Mouse (Mus musculus) heart, embryonic 14.5 days (tissue): ENCODE results near the gene Elf2. TPM values are rescaled to one million over a fixed set of nuclear protein-coding genes. Genes with fewer than 3 reads are reported as not detected.
A peak's percentile ranks its signal among the peaks of the same experiment; 100 is the strongest.
"Not testable (repeated sequence)": the region's sequence is repeated elsewhere in the genome, so short reads cannot be mapped to it uniquely, and the experiment has no call there.

Experiments
- ATAC-seq: fragments of 200-750 bp; cut with Nextera tagmentation; 2 replicates; pipeline ENCODE4 v1.8.0; 2017; ENCODE audit warnings: low read depth, moderate TSS enrichment; ENCODE audit not compliant: insufficient number of reproducible peaks, insufficient read depth, low FRiP score
- H3K27ac ChIP-seq, 2 experiments: fragments of 200-500 bp in 1 of 2; fragments of 300-500 bp in 1 of 2; sonication (generic) in 1 of 2; replicated peaks in 1 of 2; 2 replicates each; pipeline ENCODE4 v1.5.1; 2012 to 2014; ENCODE audit warnings: low read depth in 2 of 2, low read length in 2 of 2, control low read depth in 1 of 2, mild to moderate bottlenecking in 1 of 2, mixed read lengths in 1 of 2; ENCODE audit not compliant: control insufficient read depth in 1 of 2, insufficient read depth in 1 of 2
- H3K27me3 ChIP-seq: fragments of 300-500 bp; sonication (generic); 2 replicates; pipeline ENCODE4 v1.6.1; 2014; ENCODE audit warnings: mild to moderate bottlenecking, low read length, control low read depth; ENCODE audit not compliant: control insufficient read depth, insufficient read depth
- H3K36me3 ChIP-seq: fragments of 300-500 bp; sonication (generic); 2 replicates; pipeline ENCODE4 v1.6.1; 2014; ENCODE audit warnings: mild to moderate bottlenecking, control low read depth, low read length, mixed read lengths; ENCODE audit not compliant: control insufficient read depth, insufficient read depth
- H3K4me1 ChIP-seq, 2 experiments: fragments of 200-500 bp in 1 of 2; fragments of 300-500 bp in 1 of 2; sonication (generic) in 1 of 2; 2 replicates each; pipeline ENCODE4 v1.6.1; 2012 to 2014; ENCODE audit warnings: low read length in 2 of 2, control low read depth in 1 of 2, mixed read lengths in 1 of 2; ENCODE audit not compliant: control insufficient read depth in 2 of 2, insufficient read depth in 2 of 2
- H3K4me2 ChIP-seq: fragments of 300-500 bp; sonication (generic); 2 replicates; pipeline ENCODE4 v1.6.1; 2014; ENCODE audit warnings: mild to moderate bottlenecking, low read length
- H3K4me3 ChIP-seq, 2 experiments: fragments of 200-500 bp in 1 of 2; fragments of 300-500 bp in 1 of 2; sonication (generic) in 1 of 2; 2 replicates each; pipeline ENCODE4 v1.5.1; 2012 to 2014; ENCODE audit warnings: low read length in 2 of 2, mild to moderate bottlenecking in 2 of 2, control low read depth in 1 of 2, low read depth in 1 of 2, moderate library complexity in 1 of 2; ENCODE audit not compliant: control insufficient read depth in 1 of 2, insufficient read depth in 1 of 2
- H3K9ac ChIP-seq: fragments of 300-500 bp; sonication (generic); 2 replicates; pipeline ENCODE4 v1.6.1; 2014; ENCODE audit warnings: mild to moderate bottlenecking, low read length
- H3K9me3 ChIP-seq: fragments of 300-500 bp; sonication (generic); 2 replicates; pipeline ENCODE4 v1.6.1; 2016; ENCODE audit warnings: low read length, control low read depth; ENCODE audit not compliant: control insufficient read depth
- WGBS: fragments of 180-500 bp; shearing (Covaris S2); extraction: QIAGEN DNeasy Blood & Tissue Kit; methylation state at CpG from one replicate; pipeline ENCODE4 v1.1.7; 2014; 5-methylcytosine and 5-hydroxymethylcytosine counted together
- polyA plus RNA-seq: library from polyadenylated mRNA; unstranded; fragments of >200 nt; fragmentation: Nextera tagmentation; extraction: Ambion mirVana; gene quantifications from 2 replicates; pipeline ENCODE4 v1.2.1, GENCODE M21; 2014

Elf2 gene
- polyA plus RNA-seq, 1 experiment from 2014 or later: 60.7 TPM

DNA sequence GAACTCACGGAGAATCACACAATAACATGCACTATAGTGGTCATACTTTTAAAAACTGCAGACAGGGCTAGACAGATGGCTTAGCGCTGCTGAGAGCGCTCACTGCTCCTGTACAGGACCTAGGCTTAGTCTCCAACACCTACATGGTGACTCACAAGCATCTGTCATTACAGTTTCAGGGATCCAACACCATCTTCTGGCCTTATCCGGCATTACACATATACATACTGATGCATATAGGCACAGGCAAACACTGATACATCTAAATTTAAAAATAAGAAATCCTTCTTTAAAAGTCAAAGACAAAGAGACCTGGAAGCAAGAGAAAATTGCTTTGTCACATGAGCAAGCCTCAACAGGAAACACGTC, 13.1 kb downstream of the Elf2 start:
- H3K4me3 ChIP-seq: no peak overlapping the region
- 0 out of 4 replicates have a peak overlapping the region, but pooled peaks of 1 of the 2 experiments have one; percentile 4 for H3K27ac ChIP-seq
- no peak for ATAC-seq
- no peak overlapping the region for H3K4me2 ChIP-seq
- peaks cover 6% of the 10 kb centered on the region; the same call in 1 of the 2 replicates for H3K9me3 ChIP-seq
- 94% methylated on average over 5 of the region's 5 CpGs for WGBS
- H3K36me3 ChIP-seq: peaks cover 25% of the 10 kb centered on the region
- peaks cover 0 to 6% of the 10 kb centered on the region in 2 experiments; a peak in 3 of 4 replicates for H3K4me1 ChIP-seq
- H3K27me3 ChIP-seq: no peaks in the 10 kb centered on the region
- H3K9ac ChIP-seq: no peak overlapping the region

DNA sequence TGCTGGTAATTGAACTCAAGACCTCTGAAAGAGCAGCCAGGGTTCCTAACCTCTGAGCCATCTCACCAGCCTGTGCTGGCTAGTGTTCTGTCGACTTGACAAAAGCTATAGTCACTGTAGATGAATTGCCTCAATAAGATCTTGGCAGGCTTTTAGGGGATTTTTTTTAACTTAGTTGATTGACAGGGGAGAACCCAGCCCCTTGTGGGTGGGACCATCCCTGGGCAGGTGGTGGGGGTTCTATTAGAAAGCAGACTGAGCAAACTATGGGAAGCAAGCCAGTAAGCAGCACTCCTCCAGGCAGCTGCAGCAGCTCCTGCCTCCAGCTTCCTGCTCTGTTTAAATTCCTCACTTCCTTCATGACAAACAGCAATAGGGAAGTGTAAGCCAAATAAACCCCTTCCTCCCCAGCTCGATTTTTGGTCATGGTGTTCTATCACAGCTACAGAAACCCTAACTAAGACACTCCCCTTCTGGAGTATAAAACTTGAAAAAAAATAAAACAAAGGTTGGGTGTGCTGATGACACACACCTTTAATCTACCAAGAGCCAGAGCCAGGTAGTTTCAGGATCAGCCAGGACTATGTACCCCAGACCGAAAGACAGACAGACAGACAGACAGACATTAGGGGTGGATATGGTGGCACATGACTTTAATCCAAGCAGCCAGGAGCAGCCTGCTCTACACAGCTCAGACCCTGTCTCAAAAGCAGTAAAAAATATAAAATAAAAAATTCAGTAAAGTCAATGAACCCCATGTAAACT, 13.6 kb downstream of the Elf2 start:
- ATAC-seq: peak; percentile 77; the same call in 1 of the 2 replicates
- Histone ChIP-seq H3K4me3 (no peak overlapping the region), H3K4me1 (peaks cover 0 to 6% of the 10 kb centered on the region in 2 experiments; a peak in 3 of 4 replicates), H3K27ac (peak overlapping the region; percentile 4 to 52; a peak in 1 of 4 replicates), H3K4me2 (no peak overlapping the region), H3K27me3 (no peaks in the 10 kb centered on the region), H3K36me3 (peaks cover 31% of the 10 kb centered on the region), H3K9ac (no peak overlapping the region), H3K9me3 (peaks cover 6% of the 10 kb centered on the region; the same call in 1 of the 2 replicates)
- 67% methylated on average over 3 of the region's 3 CpGs for WGBS

DNA sequence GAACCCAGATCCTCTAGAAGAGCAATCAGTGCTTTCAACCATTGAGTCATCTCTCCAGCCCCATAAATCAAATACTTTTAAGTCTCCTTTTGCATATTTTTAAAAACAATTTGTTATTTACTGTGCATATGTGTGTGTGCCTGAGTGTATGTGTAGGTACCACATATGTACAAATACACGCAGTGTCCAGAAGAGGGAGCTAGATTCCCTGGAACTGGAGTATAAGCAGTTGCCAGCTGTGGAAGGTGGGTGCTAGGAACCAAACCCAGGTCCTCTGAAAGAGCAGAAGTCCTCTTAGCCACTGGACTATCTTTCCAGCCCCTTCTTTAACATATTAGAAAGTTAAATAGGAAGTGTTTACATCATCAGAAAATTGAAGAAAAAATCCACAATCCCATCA, 15.0 kb downstream of the Elf2 start:
- H3K4me2 ChIP-seq: no peak overlapping the region
- peaks cover 36% of the 10 kb centered on the region for H3K36me3 ChIP-seq
- no peak overlapping the region for H3K9ac ChIP-seq
- peaks cover 0 to 6% of the 10 kb centered on the region in 2 experiments; a peak in 3 of 4 replicates for H3K4me1 ChIP-seq
- H3K4me3 ChIP-seq: no peak overlapping the region
- no peaks in the 10 kb centered on the region for H3K27me3 ChIP-seq
- H3K9me3 ChIP-seq: peaks cover 6% of the 10 kb centered on the region; the same call in 1 of the 2 replicates
- WGBS: 76% methylated on average over 1 of the region's 1 CpGs
- H3K27ac ChIP-seq: no peak overlapping the region
- ATAC-seq: no peak

DNA sequence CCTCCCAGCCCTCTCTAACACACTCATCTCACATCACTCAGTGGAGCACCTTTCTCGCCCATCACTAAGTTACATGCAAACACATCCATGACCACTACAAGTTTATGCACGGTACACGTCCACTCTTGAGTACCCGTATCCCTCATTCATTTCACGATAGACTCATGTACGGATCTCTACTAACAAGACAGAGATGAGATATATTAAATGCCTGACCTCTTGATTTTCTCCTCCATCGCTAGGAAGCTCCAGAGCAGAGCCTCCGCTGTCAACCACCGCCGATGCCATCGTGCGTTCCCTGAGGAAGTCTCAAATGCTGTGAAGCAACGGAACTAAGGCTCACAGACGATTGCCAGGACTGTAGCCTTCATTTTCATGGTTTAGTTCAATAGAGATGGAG, 17.5 kb downstream of the Elf2 start:
- Histone ChIP-seq H3K9ac (no peak overlapping the region), H3K9me3 (peaks cover 6% of the 10 kb centered on the region; the same call in 1 of the 2 replicates), H3K4me2 (no peak overlapping the region), H3K27ac (no peak overlapping the region), H3K27me3 (no peaks in the 10 kb centered on the region), H3K4me1 (no peaks in the 10 kb centered on the region; a peak in 1 of 4 replicates), H3K36me3 (peaks cover 49% of the 10 kb centered on the region), H3K4me3 (no peak overlapping the region)
- 96% methylated on average over 14 of the region's 14 CpGs for WGBS
- no peak for ATAC-seq

DNA sequence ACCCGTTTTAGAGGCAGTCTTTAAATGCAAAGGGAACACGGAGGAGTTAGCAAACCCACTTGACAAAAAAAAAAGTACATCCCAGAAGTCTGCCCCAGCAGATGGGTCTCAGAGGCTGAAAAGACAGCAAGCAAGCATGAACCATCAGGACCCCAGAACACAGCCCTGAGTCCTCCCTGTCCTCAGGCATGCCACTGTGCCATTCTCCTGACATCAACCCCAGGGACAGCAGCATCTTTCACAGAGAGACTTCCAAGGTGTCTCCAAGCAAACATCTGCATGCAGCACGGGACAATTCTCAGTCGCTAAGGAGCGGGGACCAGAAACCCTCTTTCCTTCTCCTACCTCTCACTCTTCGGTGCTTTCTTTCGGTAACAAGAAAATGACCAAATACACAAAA, 18.1 kb downstream of the Elf2 start:
- no peak overlapping the region for H3K27ac ChIP-seq

DNA sequence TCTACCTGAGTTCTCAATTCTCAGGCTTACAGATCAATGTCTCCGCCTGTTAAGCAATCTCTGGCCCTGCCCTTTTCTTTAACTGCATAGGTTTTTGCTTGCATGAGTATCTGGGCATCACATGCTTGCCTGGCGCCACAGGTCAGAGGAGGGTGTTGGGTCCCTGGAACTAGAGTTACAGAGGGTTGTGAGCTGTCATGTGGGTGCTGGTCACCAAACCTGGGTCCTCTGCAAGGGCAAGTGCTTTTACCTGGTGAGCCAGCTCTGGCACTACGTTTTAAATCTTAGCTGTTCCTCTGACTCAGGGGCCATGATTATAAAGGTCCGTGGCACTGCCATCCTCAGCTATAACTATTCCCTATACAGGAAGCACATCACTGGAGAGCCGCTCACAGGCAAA, 19.3 kb downstream of the Elf2 start:
- ATAC-seq: no peak
- Histone ChIP-seq H3K4me2 (no peak overlapping the region), H3K27ac (no peak overlapping the region), H3K27me3 (no peaks in the 10 kb centered on the region), H3K4me3 (no peak overlapping the region), H3K4me1 (peaks cover 3 to 9% of the 10 kb centered on the region in 2 experiments; a peak in 1 of 4 replicates), H3K9ac (no peak overlapping the region), H3K36me3 (peaks cover 49% of the 10 kb centered on the region), H3K9me3 (peaks cover 6% of the 10 kb centered on the region; the same call in 1 of the 2 replicates)
- 93% methylated on average over 5 of the region's 5 CpGs for WGBS

More for the DNA sequence above, 18.1 kb downstream of the Elf2 start:
- H3K36me3 ChIP-seq: peaks cover 49% of the 10 kb centered on the region
- ATAC-seq: no peak
- 86% methylated on average over 7 of the region's 7 CpGs for WGBS
- no peak overlapping the region for H3K4me3 ChIP-seq
- no peak overlapping the region for H3K4me2 ChIP-seq
- peaks cover 0 to under 1% of the 10 kb centered on the region in 2 experiments; a peak in 1 of 4 replicates for H3K4me1 ChIP-seq
- H3K27me3 ChIP-seq: no peaks in the 10 kb centered on the region
- H3K9ac ChIP-seq: no peak overlapping the region
- peaks cover 6% of the 10 kb centered on the region; the same call in 1 of the 2 replicates for H3K9me3 ChIP-seq

DNA sequence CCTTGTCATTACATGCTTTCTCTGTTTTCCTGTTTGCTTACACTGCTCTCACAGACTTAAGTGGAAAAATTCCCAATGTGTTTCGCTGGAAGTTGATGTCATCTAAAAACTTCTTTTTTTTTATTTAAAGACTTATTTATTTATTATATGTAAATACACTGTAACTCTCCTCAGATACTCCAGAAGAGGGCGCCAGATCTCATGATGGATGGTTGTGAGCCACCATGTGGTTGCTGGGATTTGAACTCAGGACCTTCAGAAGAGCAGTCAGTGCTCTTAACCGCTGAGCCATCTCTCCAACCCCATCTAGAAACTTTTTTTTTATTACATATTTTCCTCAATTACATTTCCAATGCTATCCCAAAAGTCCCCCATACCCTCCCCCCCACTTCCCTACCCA, 22.4 kb downstream of the Elf2 start:
- 79% methylated on average over 3 of the region's 3 CpGs for WGBS

More for the DNA sequence above, 22.4 kb downstream of the Elf2 start:
- H3K4me3 ChIP-seq, H3K4me1 ChIP-seq, H3K9me3 ChIP-seq, H3K27me3 ChIP-seq, H3K9ac ChIP-seq, H3K4me2 ChIP-seq, H3K27ac ChIP-seq, ATAC-seq: not testable (repeated sequence)
- H3K36me3 ChIP-seq: peaks cover 30% of the 10 kb centered on the region
